Mouse (Mus musculus) lung, postnatal 0 days (tissue): Measurements from ENCODE around the gene Ggct.

Source experiments
- CTCF ChIP-seq: IDR thresholded peaks from 2 replicates; pipeline ENCODE4 v1.5.1; 2016; ENCODE audit warnings: antibody characterized with exemption, mild to moderate bottlenecking
- EP300 ChIP-seq: IDR thresholded peaks from 2 replicates; pipeline ENCODE4 v1.6.1; 2016; ENCODE audit warnings: antibody characterized with exemption, mild to moderate bottlenecking, control low read depth

DNA sequence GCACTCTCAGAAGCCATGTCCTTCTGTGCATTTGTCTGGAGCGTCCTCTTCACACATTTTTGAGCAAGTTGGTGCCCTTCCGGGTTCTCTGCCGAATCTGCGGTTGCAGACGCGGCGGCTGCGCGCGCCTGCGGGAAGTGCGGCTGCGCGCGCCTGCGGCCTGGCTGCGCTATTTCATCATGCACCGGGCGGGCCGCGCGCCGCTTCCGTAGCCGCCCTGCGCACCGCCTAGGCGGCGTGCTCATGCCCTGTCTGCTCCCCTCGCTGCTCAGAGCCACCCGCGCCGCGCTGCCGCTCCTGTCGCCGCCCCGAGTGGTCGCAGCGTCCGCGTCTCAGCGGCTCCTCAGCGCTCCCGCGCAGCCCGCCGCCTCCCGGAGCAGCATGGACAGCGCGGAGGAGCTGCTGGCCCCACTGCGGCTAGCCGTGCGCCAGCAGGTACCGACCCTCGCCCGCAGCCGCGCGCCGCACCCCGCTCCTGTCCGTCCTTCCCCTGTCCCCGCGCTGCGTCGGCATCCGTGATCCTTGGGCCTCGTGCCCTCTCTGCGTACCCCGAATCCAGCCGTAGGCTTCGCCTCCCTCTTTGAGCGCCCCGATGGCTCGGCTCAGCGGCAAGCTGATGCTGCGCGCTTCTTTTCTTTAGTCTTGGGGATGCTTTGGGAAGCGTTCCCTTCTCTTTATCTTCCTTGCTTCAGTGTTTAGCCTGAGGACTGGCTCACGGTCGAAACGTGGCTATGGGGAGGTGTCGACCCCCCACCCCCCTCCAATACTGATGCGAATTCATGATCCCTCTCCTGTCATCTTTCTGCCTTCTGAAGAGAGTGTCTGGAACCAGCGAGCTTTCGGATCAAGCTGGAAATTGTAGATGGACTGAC is 45.3 kb upstream of the Ggct start, which contains the start of gene Gars:
- TF ChIP-seq CTCF (peak; percentile 35), EP300 (no peak)
